Comparison of ENCODE assay signal across 34 mouse cellular contexts in the genomic region with DNA sequence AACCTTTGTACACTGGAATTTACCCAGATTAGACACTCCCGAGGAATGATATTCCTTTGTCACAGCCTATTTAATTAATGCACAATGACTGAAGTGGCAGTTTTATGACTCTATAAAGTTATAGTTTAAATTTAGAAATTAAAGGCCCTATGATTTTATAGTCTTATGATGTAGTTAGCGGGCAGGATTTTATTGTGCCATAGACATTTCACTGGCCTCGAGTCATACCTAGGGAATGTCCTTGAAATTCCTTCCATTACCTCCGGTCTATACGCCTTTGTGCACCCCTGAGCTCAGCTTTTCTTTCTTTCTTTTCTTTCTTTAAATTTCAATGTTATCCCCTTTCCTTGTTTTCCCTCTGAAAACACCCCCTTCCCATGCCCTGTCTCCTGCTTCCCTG.
"Had no signal": no experiment of that assay in that cellular context is flagged by ENCODE, and none has a peak within 500 bp of the region (broad histone marks: within the 10 kb centered on the region; RNA-seq: fewer than 3 reads in every experiment).

No protein-coding gene starts in this region.

- H3K27ac ChIP-seq: heart, embryonic 10.5 days; heart, embryonic 13.5 days; heart, embryonic 15.5 days; hindbrain, embryonic 10.5 days; hindbrain, embryonic 12.5 days; hindbrain, embryonic 13.5 days; hindbrain, embryonic 14.5 days; hindbrain, embryonic 15.5 days; hindbrain, postnatal 0 days; intestine, embryonic 15.5 days; kidney, embryonic 15.5 days; kidney, postnatal 0 days; layer of hippocampus, adult 2 months; left cerebral cortex, adult 2 months had no signal

- H3K4me3 ChIP-seq: heart, embryonic 10.5 days; heart, embryonic 12.5 days; heart, embryonic 13.5 days; heart, embryonic 15.5 days; hindbrain, embryonic 10.5 days; hindbrain, embryonic 12.5 days; hindbrain, embryonic 13.5 days; hindbrain, embryonic 15.5 days; intestine, embryonic 15.5 days; kidney, embryonic 15.5 days; layer of hippocampus, adult 2 months; left cerebral cortex, adult 2 months had no signal

- H3K4me1 ChIP-seq: heart, embryonic 10.5 days; heart, embryonic 12.5 days; heart, embryonic 13.5 days; heart, embryonic 15.5 days; hindbrain, embryonic 10.5 days; hindbrain, embryonic 12.5 days; hindbrain, embryonic 13.5 days; hindbrain, embryonic 15.5 days; intestine, embryonic 15.5 days; kidney, embryonic 15.5 days had no signal

- H3K27me3 ChIP-seq: heart, embryonic 12.5 days; heart, embryonic 13.5 days; heart, embryonic 15.5 days; hindbrain, embryonic 12.5 days; hindbrain, embryonic 13.5 days; hindbrain, embryonic 15.5 days; intestine, embryonic 15.5 days; kidney, embryonic 15.5 days had no signal

- H3K36me3 ChIP-seq: heart, embryonic 10.5 days; heart, embryonic 12.5 days; heart, embryonic 13.5 days; heart, embryonic 15.5 days; hindbrain, embryonic 10.5 days; hindbrain, embryonic 12.5 days; hindbrain, embryonic 13.5 days; hindbrain, embryonic 15.5 days; intestine, embryonic 15.5 days; kidney, embryonic 15.5 days had no signal

- ATAC-seq: hindbrain, embryonic 16.5 days; hindbrain, postnatal 0 days; inflammation-experienced regulatory T-cells, adult 6 months; intestine, embryonic 15.5 days; intestine, embryonic 16.5 days; intestine, postnatal 0 days had no signal

- DNase-seq: heart, postnatal 10 days; heart, postnatal 14 days; heart, postnatal 4 days; kidney, adult 11 months; kidney, adult 18-20 months; kidney, adult 2 months; kidney, adult 8-10 months; kidney, adult 9 months; kidney, postnatal 10 days; kidney, postnatal 14 days; kidney, postnatal 25 days; kidney, postnatal 36 days; kidney, postnatal 4 days; layer of hippocampus, adult 9-11 months; layer of hippocampus, postnatal 36 days had no signal
